Mouse (Mus musculus): ENCODE measurements at regions not wholly inside any gene's neighbourhood (a gene's known extent, or its start where the extent isn't known, plus 50 kb on each side); places are given as distances from the start of the nearest gene placed in this dataset.

DNA sequence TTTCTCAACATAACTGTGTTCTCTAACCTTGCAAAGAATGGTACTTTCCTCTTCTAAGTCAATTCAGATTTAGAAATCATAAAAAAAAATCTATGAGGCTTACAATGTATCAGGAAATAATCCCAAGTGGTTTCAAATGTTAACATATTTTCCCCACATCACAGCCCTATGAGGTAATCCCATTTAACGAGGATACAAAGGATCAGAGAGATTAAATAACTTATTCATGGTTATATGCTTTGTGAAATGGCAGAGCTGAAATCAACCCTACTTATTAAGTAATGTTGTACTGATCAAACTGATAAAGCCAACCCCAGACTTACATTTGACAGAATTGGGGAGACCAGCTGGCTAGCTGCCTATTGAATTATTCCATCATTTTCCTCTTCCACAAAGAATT is 614.4 kb downstream of the Ntrk3 start:
- DNase-seq (ENCODE audit: low spot score): no peak
- no peak overlapping the region for H3K4me3 ChIP-seq
- no peaks in the 10 kb centered on the region for H3K4me1 ChIP-seq
- no peaks in the 10 kb centered on the region for H3K27me3 ChIP-seq (ENCODE audit: low read depth, poor library complexity, severe bottlenecking)
- H3K36me3 ChIP-seq: no peaks in the 10 kb centered on the region
- WGBS: 88% methylated on average over 1 of the region's 1 CpGs
- no peaks in the 10 kb centered on the region for H3K9me3 ChIP-seq (replicated peaks)
- no peak overlapping the region for H3K27ac ChIP-seq (replicated peaks)

DNA sequence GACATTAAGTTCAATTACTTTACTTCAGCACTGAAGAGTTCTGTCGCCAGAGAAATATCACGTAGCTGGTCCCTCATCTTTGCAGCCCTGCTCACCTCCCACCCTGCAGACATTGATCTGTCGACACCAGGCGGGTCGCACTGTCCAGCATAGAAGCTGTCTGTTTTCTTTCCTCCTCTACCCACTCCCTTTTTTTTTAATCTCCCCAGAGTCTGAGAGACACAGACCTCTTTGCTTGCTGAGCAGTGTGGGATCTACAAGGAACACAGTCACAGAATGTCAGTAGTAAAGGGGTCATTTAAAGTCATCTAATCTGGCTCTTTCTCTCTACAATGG is 616.7 kb downstream of the Ntrk3 start:
- H3K4me3 ChIP-seq: no peak overlapping the region
- H3K27ac ChIP-seq (replicated peaks): no peak overlapping the region
- WGBS: 84% methylated on average over 5 of the region's 5 CpGs

DNA sequence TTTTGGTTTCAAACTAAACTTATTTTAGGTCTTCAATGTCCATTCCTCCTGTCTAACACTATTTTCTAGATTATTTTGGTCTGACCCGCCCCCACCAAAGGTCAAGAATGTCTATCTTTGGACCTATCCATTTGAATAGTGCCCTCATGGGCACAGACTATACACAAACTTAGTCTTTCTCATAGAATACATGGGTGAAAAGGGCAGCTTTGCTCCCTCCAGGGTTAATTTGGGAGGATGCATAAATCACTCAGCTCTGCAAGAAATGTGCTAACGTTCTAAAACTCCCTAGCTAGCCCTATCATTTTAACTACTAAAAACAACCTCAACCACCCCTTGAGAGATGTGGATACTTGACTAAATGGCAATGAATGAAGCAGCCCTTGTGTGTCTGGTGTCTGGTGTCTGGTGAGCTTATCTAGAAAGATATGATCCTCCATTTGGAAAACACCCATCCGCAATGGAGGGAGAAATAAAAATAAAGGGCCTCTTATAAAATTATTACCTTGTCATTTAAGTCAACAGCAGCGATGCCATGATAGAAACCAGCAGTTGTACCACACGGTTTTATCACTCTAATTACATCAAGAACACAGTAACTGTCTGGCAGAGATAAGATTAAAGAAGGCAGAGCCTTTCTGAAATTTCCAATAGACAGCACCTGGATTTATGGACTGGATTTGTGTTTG is 617.2 kb downstream of the Ntrk3 start:
- WGBS: 84% methylated on average over 5 of the region's 5 CpGs
- no peaks in the 10 kb centered on the region for H3K27me3 ChIP-seq (ENCODE audit: low read depth, poor library complexity, severe bottlenecking)
- no peak overlapping the region for H3K27ac ChIP-seq (replicated peaks)
- no peaks in the 10 kb centered on the region for H3K36me3 ChIP-seq
- DNase-seq (ENCODE audit: low spot score): no peak
- H3K9me3 ChIP-seq (replicated peaks): no peaks in the 10 kb centered on the region; the same call in 1 of the 2 replicates
- no peak overlapping the region for H3K4me3 ChIP-seq
- no peaks in the 10 kb centered on the region for H3K4me1 ChIP-seq

More for the DNA sequence above, 616.7 kb downstream of the Ntrk3 start:
- Histone ChIP-seq H3K27me3 (ENCODE audit: low read depth, poor library complexity, severe bottlenecking) (no peaks in the 10 kb centered on the region), H3K9me3 (replicated peaks) (no peaks in the 10 kb centered on the region; the same call in 1 of the 2 replicates), H3K36me3 (no peaks in the 10 kb centered on the region), H3K4me1 (no peaks in the 10 kb centered on the region)
- DNase-seq (ENCODE audit: low spot score): no peak

DNA sequence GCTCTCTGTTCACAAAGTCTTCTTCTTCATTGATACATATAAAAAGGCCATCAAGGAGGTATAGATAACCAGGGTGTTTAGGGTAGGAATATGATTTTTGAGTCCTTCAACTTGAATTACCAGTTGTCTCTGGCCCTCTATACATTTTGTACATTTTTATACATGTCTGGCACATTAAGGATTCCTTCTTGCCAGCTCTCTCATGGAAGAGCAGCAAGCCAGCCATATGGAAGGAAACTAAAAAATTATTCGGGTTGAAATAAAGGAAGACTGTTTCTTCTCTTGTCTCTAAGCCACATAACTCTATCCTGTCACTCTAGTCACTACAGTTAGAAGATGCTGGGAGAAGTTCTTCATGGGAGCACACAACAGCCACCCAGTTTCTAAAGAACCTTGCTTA is 618.0 kb downstream of the Ntrk3 start:
- WGBS: 90% methylated on average over 1 of the region's 1 CpGs
- no peak for DNase-seq (ENCODE audit: low spot score)
- H3K4me3 ChIP-seq: no peak overlapping the region
- no peaks in the 10 kb centered on the region for H3K36me3 ChIP-seq
- no peaks in the 10 kb centered on the region; the same call in 1 of the 2 replicates for H3K9me3 ChIP-seq (replicated peaks)
- no peak overlapping the region for H3K27ac ChIP-seq (replicated peaks)
- no peaks in the 10 kb centered on the region for H3K27me3 ChIP-seq (ENCODE audit: low read depth, poor library complexity, severe bottlenecking)
- H3K4me1 ChIP-seq: no peaks in the 10 kb centered on the region

DNA sequence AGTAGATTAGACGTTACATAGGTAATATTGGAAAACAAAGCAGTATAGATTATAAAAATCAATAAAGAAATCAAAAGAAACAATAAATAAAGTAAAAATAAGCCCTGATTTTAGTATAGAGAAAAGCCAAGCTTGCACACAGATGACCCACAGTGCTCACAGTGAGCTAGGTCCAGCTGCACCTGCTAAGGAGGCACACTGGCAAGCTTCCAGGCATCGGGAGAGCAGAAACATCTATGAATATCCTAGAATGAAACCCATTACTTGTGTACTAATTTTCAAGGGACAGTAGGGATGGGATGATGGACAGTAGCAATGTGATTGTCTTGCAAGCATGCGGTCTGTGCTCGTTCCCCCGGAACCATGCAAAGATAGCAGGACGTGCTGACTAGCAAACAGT is 626.5 kb downstream of the Ntrk3 start:
- Histone ChIP-seq H3K4me1 (no peaks in the 10 kb centered on the region), H3K36me3 (no peaks in the 10 kb centered on the region), H3K27ac (replicated peaks) (no peak overlapping the region), H3K27me3 (ENCODE audit: low read depth, poor library complexity, severe bottlenecking) (peaks cover 8% of the 10 kb centered on the region; the same call in 1 of the 2 replicates), H3K9me3 (replicated peaks) (no peaks in the 10 kb centered on the region), H3K4me3 (no peak overlapping the region)
- 92% methylated on average over 6 of the region's 6 CpGs for WGBS
- no peak for DNase-seq (ENCODE audit: low spot score)

DNA sequence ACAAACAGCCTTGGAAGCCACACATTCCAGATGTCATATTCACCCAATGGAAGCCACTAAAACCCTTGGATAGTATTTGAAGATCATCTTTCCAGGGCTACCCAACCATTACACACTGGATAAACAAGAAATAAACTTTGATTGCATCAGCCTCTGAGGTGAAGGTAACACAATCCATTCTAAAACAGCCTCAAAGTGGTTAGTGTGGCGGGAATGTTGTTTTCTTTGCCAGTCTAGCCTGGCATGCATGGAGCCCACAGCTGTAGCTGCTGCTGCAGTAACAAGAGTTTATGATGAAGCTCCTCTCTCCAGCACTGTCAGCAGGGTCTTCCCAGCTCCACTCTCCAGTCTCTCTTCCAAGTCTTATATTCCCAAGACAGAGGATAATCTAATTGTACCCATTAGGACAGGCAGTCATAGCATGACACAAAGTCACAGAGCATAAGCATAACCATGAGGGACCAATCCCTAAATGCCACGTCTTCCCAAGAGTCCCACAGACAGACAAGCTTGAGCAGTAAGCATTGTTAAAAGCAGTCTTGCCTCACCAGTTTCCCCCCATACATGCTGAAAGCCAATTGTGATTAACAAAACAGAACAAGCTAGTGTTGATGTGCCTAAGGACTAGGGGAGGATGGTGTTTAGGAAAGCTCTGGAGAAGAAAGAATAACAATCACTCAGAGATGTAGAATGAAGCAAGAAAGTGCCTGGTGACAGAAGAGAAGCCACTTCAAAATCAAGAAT is 634.1 kb downstream of the Ntrk3 start:
- Histone ChIP-seq H3K4me3 (no peak overlapping the region), H3K4me1 (peaks cover 13% of the 10 kb centered on the region), H3K27me3 (ENCODE audit: low read depth, poor library complexity, severe bottlenecking) (peaks cover 83% of the 10 kb centered on the region), H3K36me3 (no peaks in the 10 kb centered on the region), H3K9me3 (replicated peaks) (no peaks in the 10 kb centered on the region), H3K27ac (replicated peaks) (no peak overlapping the region)
- WGBS: 65% methylated on average over 2 of the region's 2 CpGs
- DNase-seq (ENCODE audit: low spot score): no peak

DNA sequence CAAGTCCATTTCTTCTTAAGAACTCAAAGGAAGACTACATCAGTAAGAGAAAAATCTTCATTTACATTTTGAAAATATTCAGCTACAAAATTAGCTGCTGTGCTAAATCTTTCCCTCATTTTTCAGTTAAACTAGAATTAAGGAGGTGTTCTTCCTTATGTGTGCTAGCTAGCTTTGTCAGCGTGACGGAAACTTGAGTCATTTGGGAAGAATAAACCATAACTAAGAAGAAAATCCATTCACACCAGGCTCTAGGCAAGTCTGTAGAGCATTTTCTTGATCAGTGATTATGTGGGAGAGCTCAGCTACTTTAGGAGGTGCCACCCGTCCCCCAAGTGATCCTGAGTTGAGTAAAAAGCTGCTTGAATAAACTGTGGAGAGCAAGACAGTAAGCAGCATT is 635.4 kb downstream of the Ntrk3 start:
- peaks cover 13% of the 10 kb centered on the region for H3K4me1 ChIP-seq
- H3K9me3 ChIP-seq (replicated peaks): no peaks in the 10 kb centered on the region
- no peaks in the 10 kb centered on the region for H3K36me3 ChIP-seq
- WGBS: 91% methylated on average over 3 of the region's 3 CpGs
- H3K4me3 ChIP-seq: no peak overlapping the region
- DNase-seq (ENCODE audit: low spot score): no peak
- H3K27ac ChIP-seq (replicated peaks): no peak overlapping the region
- H3K27me3 ChIP-seq (ENCODE audit: low read depth, poor library complexity, severe bottlenecking): peaks cover 96% of the 10 kb centered on the region

DNA sequence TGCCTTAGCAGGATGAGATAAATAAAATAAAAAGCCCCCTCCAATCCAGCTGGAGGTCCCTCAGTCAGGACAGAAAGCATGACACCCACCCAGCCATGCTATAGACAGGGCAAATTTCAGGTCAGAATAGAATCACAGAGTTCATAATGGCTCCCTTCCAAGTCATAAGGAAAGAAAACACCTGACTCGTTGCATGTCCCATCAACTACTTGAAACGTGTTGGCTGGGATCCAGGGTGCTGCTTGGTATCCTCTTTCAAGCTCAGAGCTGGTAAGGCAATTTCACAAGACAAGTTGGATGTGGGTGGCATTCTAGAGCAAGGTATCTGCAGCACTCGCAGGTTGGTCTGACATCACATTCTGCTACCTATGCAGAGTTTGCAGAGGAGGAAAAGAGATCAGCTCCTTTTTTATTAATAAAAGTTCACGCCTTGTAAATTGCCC is 651.2 kb downstream of the Ntrk3 start:
- WGBS: 79% methylated on average over 4 of the region's 4 CpGs
- no peak overlapping the region for H3K4me3 ChIP-seq
- H3K9me3 ChIP-seq (replicated peaks): no peaks in the 10 kb centered on the region
- no peaks in the 10 kb centered on the region for H3K27me3 ChIP-seq (ENCODE audit: low read depth, poor library complexity, severe bottlenecking)
- H3K36me3 ChIP-seq: no peaks in the 10 kb centered on the region
- DNase-seq (ENCODE audit: low spot score): no peak
- H3K27ac ChIP-seq (replicated peaks): no peak overlapping the region
- H3K4me1 ChIP-seq: no peaks in the 10 kb centered on the region

DNA sequence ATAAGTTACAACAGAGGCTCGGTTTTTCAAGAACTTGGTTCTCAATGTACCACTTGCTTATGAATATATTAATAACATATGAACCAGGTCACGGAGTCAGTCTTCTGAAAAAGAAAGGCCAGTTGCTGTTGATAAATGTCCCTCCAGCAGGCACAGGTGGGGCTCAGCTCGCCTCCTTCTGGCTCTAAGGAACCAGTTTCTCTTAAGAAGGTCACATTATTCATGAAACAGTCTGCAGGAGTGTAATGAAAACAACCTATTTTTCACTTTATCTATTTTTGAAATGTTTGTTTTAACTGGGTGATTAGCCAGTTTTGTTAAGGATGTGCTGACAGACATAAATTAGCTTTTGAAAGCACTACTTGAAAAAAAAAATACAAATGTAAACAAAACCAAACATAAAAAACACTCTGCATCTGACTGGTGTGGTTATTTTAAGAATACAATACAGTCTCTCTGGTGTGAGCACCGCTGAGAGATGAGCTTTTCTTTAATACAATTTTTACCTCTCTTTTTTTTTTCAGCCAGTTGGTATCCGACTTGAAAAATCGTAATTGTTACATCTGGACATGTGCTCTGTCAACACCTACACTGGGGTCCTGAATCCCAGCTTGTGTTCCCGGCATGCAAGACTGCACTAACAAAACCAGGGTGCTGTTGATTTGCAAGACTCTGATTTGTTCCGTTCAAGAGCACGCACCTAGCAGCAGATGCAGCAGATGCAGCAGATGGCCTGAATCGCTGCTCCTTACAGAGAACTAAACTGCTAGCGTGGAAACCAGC is 651.8 kb downstream of the Ntrk3 start:
- Histone ChIP-seq H3K4me3 (no peak overlapping the region), H3K27ac (replicated peaks) (no peak overlapping the region), H3K27me3 (ENCODE audit: low read depth, poor library complexity, severe bottlenecking) (no peaks in the 10 kb centered on the region), H3K9me3 (replicated peaks) (no peaks in the 10 kb centered on the region), H3K4me1 (no peaks in the 10 kb centered on the region), H3K36me3 (no peaks in the 10 kb centered on the region)
- no peak for DNase-seq (ENCODE audit: low spot score)
- WGBS: 59% methylated on average over 11 of the region's 11 CpGs

DNA sequence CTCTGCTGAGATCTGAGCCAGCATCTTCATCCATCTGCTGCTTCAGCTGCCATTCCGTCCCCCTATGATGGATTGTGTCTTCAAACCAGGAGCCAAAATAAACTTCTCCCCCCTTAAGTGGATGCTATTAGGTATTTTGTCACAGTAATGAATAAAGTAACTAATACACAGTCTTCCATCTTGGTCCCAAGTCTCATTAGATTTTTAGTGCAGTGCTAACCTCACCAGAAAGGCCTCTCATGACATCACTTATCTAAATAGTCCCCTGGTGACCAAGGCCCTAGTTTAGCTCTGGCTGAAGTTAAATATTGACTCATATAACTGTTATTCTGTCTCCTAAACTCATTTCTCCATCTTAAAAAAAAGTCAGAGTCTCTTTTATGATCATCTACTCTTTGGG is 658.1 kb downstream of the Ntrk3 start:
- no peaks in the 10 kb centered on the region for H3K27me3 ChIP-seq (ENCODE audit: low read depth, poor library complexity, severe bottlenecking)
- DNase-seq (ENCODE audit: low spot score): no peak
- no peaks in the 10 kb centered on the region for H3K4me1 ChIP-seq
- H3K9me3 ChIP-seq (replicated peaks): no peaks in the 10 kb centered on the region
- no peak overlapping the region for H3K27ac ChIP-seq (replicated peaks)
- WGBS: 100% methylated on average over 1 of the region's 1 CpGs
- H3K36me3 ChIP-seq: no peaks in the 10 kb centered on the region
- H3K4me3 ChIP-seq: no peak overlapping the region

DNA sequence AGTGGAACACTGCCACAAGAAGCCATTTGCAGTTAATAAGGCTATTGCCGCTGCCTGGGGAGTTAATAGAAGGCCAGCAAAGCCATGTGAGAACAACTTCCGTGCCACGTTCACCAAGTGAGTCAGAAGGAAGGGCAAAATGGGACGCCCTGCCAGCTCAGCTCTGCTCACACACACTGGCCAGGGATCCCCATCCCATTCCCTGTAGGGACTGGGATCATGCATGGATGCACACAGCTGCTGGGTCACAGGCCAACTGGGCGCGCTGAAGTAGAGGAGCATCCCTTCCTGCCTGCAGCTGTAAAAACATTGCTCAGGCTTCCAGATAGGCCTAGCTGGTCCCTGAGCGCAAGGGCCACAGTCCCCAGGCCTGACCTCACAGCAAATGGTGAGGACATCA is 666.7 kb downstream of the Ntrk3 start:
- Histone ChIP-seq H3K36me3 (no peaks in the 10 kb centered on the region), H3K27ac (replicated peaks) (no peak overlapping the region), H3K4me1 (no peaks in the 10 kb centered on the region; the same call in 1 of the 2 replicates), H3K9me3 (replicated peaks) (no peaks in the 10 kb centered on the region), H3K4me3 (no peak overlapping the region), H3K27me3 (ENCODE audit: low read depth, poor library complexity, severe bottlenecking) (no peaks in the 10 kb centered on the region)
- WGBS: 71% methylated on average over 7 of the region's 7 CpGs
- DNase-seq (ENCODE audit: low spot score): peak; percentile 15

DNA sequence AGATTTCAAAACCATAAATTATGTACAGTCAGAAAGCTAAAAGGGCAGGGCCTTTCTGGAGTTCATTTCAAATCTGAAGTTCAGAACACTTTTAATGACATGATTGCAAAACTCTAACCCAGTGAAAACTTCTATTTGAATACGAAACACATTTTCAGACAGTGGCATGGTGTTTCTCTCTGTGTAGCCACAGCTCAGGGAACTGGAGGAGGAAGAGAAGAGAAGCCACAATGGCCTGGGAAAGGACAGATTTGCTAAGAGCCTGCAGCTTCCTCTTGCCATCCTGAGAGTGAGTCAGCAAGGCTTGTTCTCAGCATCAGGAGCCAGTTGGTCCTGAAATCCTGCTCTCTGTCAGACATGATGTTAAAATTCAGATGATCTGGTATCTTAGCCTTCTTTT is 676.2 kb downstream of the Ntrk3 start:
- 70% methylated on average over 1 of the region's 1 CpGs for WGBS
- no peak for DNase-seq (ENCODE audit: low spot score)
- Histone ChIP-seq H3K36me3 (no peaks in the 10 kb centered on the region), H3K27me3 (ENCODE audit: low read depth, poor library complexity, severe bottlenecking) (no peaks in the 10 kb centered on the region), H3K4me3 (no peak overlapping the region), H3K27ac (replicated peaks) (no peak overlapping the region), H3K9me3 (replicated peaks) (no peaks in the 10 kb centered on the region), H3K4me1 (no peaks in the 10 kb centered on the region)

DNA sequence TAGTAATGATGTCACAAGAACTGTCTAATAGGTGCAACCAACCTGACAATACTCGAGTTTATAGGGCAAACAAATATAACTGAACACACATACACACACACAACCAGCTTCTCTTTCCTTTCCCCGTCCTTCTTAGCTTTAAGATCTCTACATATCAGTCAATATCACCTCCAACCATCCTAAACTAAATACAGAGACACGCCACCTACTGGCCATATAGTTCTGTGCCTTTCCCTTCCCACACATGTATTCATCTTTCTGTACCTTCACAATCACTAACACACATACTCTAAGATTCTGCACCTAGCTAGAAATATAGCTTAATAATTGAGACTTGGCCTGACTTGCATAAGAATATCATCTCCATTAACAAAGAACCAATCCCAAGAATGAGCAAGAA is 688.2 kb downstream of the Ntrk3 start:
- WGBS: 60% methylated on average over 3 of the region's 3 CpGs

More for the DNA sequence above, 688.2 kb downstream of the Ntrk3 start:
- Histone ChIP-seq H3K27ac (replicated peaks) (no peak overlapping the region), H3K4me1 (no peaks in the 10 kb centered on the region), H3K36me3 (no peaks in the 10 kb centered on the region), H3K9me3 (replicated peaks) (no peaks in the 10 kb centered on the region), H3K4me3 (no peak overlapping the region), H3K27me3 (ENCODE audit: low read depth, poor library complexity, severe bottlenecking) (no peaks in the 10 kb centered on the region)
- DNase-seq (ENCODE audit: low spot score): no peak
